Mouse (Mus musculus) neural tube, embryonic 14.5 days (tissue): Measurements from ENCODE around the gene Psen2. TPM values are rescaled to one million over a fixed set of nuclear protein-coding genes. Genes with fewer than 3 reads are reported as not detected.

Experiments
- ATAC-seq: fragments of 200-750 bp; cut with Nextera tagmentation; 2 replicates; pipeline ENCODE4 v1.8.0; 2017; ENCODE audit warnings: low read depth, mild to moderate bottlenecking, moderate TSS enrichment, moderate library complexity
- H3K27ac ChIP-seq: fragments of 300-500 bp; sonication (generic); 2 replicates; pipeline ENCODE4 v1.5.1; 2014; ENCODE audit warnings: low read depth, mild to moderate bottlenecking, control low read depth, low read length, moderate library complexity, mixed read lengths
- H3K27me3 ChIP-seq: fragments of 300-500 bp; sonication (generic); 2 replicates; pipeline ENCODE4 v1.6.1; 2014; ENCODE audit warnings: low read length; ENCODE audit not compliant: control insufficient read depth, insufficient read depth
- H3K36me3 ChIP-seq: fragments of 300-500 bp; sonication (generic); 2 replicates; pipeline ENCODE4 v1.6.1; 2014; ENCODE audit warnings: low read length, mixed read lengths; ENCODE audit not compliant: control insufficient read depth, insufficient read depth
- H3K4me1 ChIP-seq: fragments of 300-500 bp; sonication (generic); 2 replicates; pipeline ENCODE4 v1.6.1; 2014; ENCODE audit warnings: low read length; ENCODE audit not compliant: control insufficient read depth, insufficient read depth
- H3K4me2 ChIP-seq: fragments of 300-500 bp; sonication (generic); 2 replicates; pipeline ENCODE4 v1.6.1; 2014; ENCODE audit warnings: mild to moderate bottlenecking, low read depth, low read length, control low read depth
- H3K4me3 ChIP-seq: fragments of 300-500 bp; sonication (generic); 2 replicates; pipeline ENCODE4 v1.5.1; 2014; ENCODE audit warnings: low read depth, low read length, control low read depth, mixed read lengths
- H3K9ac ChIP-seq: fragments of 300-500 bp; sonication (generic); replicated peaks from 2 replicates; pipeline ENCODE4 v1.6.1; 2014; ENCODE audit warnings: low read depth, mild to moderate bottlenecking, control low read depth, low read length, mixed read lengths
- H3K9me3 ChIP-seq: fragments of 300-500 bp; sonication (generic); 2 replicates; pipeline ENCODE4 v1.6.1; 2016; ENCODE audit warnings: low read length; ENCODE audit not compliant: control insufficient read depth
- WGBS: fragments of 180-500 bp; shearing (Covaris S2); extraction: QIAGEN DNeasy Blood & Tissue Kit; methylation state at CpG from one replicate; pipeline ENCODE4 v1.1.7; 2014; 5-methylcytosine and 5-hydroxymethylcytosine counted together
- polyA plus RNA-seq: library from polyadenylated mRNA; unstranded; fragments of >200 nt; fragmentation: Nextera tagmentation; extraction: Ambion mirVana; gene quantifications from 2 replicates; pipeline ENCODE4 v1.2.1, GENCODE M21; 2014

The Psen2 gene
- polyA plus RNA-seq, 1 experiment from 2014 or later = 16.3 TPM

GRCm38 (mm10) chr1:180300292-180300691 is 37.1 kb upstream of the Psen2 start:
- Histone ChIP-seq H3K9ac (no peak overlapping the region), H3K27ac (no peak overlapping the region), H3K9me3 (no peaks in the 10 kb centered on the region), H3K36me3 (no peaks in the 10 kb centered on the region), H3K27me3 (no peaks in the 10 kb centered on the region), H3K4me1 (no peaks in the 10 kb centered on the region), H3K4me2 (no peak overlapping the region), H3K4me3 (no peak overlapping the region)
- WGBS = 78% methylated on average over 4 of the region's 4 CpGs
- ATAC-seq = no peak

GRCm38 (mm10) chr1:180299697-180300096 is 36.5 kb upstream of the Psen2 start:
- no peak overlapping the region for H3K27ac ChIP-seq
- ATAC-seq = no peak
- H3K36me3 ChIP-seq = no peaks in the 10 kb centered on the region
- H3K4me3 ChIP-seq = no peak overlapping the region
- H3K27me3 ChIP-seq = no peaks in the 10 kb centered on the region
- WGBS = 91% methylated on average over 4 of the region's 4 CpGs
- H3K9me3 ChIP-seq = no peaks in the 10 kb centered on the region
- no peak overlapping the region for H3K9ac ChIP-seq
- H3K4me1 ChIP-seq = no peaks in the 10 kb centered on the region
- no peak overlapping the region for H3K4me2 ChIP-seq

- no peaks in the 10 kb centered on the region for H3K27me3 ChIP-seq
- ATAC-seq = no peak
- no peaks in the 10 kb centered on the region for H3K4me1 ChIP-seq
- no peak overlapping the region for H3K4me3 ChIP-seq
- no peak overlapping the region for H3K27ac ChIP-seq
- 88% methylated on average over 9 of the region's 9 CpGs for WGBS
- no peak overlapping the region for H3K4me2 ChIP-seq
- H3K36me3 ChIP-seq = no peaks in the 10 kb centered on the region
- no peaks in the 10 kb centered on the region for H3K9me3 ChIP-seq
- no peak overlapping the region for H3K9ac ChIP-seq
Measured at GRCm38 (mm10) chr1:180296088-180296487, 32.9 kb upstream of the Psen2 start.

GRCm38 (mm10) chr1:180290358-180290757 is 27.1 kb upstream of the Psen2 start:
- 85% methylated on average over 4 of the region's 4 CpGs for WGBS
- Histone ChIP-seq H3K9ac (no peak overlapping the region), H3K4me2 (no peak overlapping the region), H3K9me3 (no peaks in the 10 kb centered on the region), H3K4me3 (no peak overlapping the region), H3K4me1 (no peaks in the 10 kb centered on the region), H3K36me3 (no peaks in the 10 kb centered on the region), H3K27ac (no peak overlapping the region), H3K27me3 (no peaks in the 10 kb centered on the region)
- ATAC-seq = no peak

GRCm38 (mm10) chr1:180289788-180290187 is 26.6 kb upstream of the Psen2 start:
- no peak overlapping the region for H3K9ac ChIP-seq
- no peaks in the 10 kb centered on the region for H3K27me3 ChIP-seq

GRCm38 (mm10) chr1:180288872-180289468 is 25.7 kb upstream of the Psen2 start:
- no peaks in the 10 kb centered on the region for H3K36me3 ChIP-seq
- peaks cover 3% of the 10 kb centered on the region; the same call in 1 of the 2 replicates for H3K4me1 ChIP-seq
- no peak overlapping the region for H3K27ac ChIP-seq
- ATAC-seq = no peak
- H3K9ac ChIP-seq = no peak overlapping the region
- WGBS = 86% methylated on average over 7 of the region's 7 CpGs
- no peaks in the 10 kb centered on the region for H3K27me3 ChIP-seq
- no peak overlapping the region for H3K4me2 ChIP-seq
- H3K4me3 ChIP-seq = no peak overlapping the region
- no peaks in the 10 kb centered on the region for H3K9me3 ChIP-seq

More at GRCm38 (mm10) chr1:180289788-180290187, 26.6 kb upstream of the Psen2 start:
- no peak for ATAC-seq
- H3K36me3 ChIP-seq = no peaks in the 10 kb centered on the region
- 74% methylated on average over 5 of the region's 5 CpGs for WGBS
- no peak overlapping the region for H3K27ac ChIP-seq
- H3K4me1 ChIP-seq = no peaks in the 10 kb centered on the region
- H3K4me3 ChIP-seq = no peak overlapping the region
- no peak overlapping the region for H3K4me2 ChIP-seq
- H3K9me3 ChIP-seq = no peaks in the 10 kb centered on the region

GRCm38 (mm10) chr1:180288227-180288626 is 25.0 kb upstream of the Psen2 start:
- no peak overlapping the region for H3K4me2 ChIP-seq
- no peak for ATAC-seq
- H3K4me1 ChIP-seq = peaks cover 8% of the 10 kb centered on the region; the same call in 1 of the 2 replicates
- H3K4me3 ChIP-seq = no peak overlapping the region
- WGBS = 75% methylated on average over 7 of the region's 7 CpGs
- no peak overlapping the region for H3K27ac ChIP-seq
- H3K9ac ChIP-seq = no peak overlapping the region
- no peaks in the 10 kb centered on the region for H3K27me3 ChIP-seq
- no peaks in the 10 kb centered on the region for H3K36me3 ChIP-seq
- no peaks in the 10 kb centered on the region for H3K9me3 ChIP-seq

- no peak for ATAC-seq
- WGBS = 66% methylated on average over 15 of the region's 15 CpGs
- H3K27ac ChIP-seq = no peak overlapping the region
- H3K4me2 ChIP-seq = no peak overlapping the region
- no peak overlapping the region for H3K4me3 ChIP-seq
- no peak overlapping the region for H3K9ac ChIP-seq
- H3K36me3 ChIP-seq = no peaks in the 10 kb centered on the region
- H3K4me1 ChIP-seq = peaks cover 8% of the 10 kb centered on the region; the same call in 1 of the 2 replicates
- H3K27me3 ChIP-seq = no peaks in the 10 kb centered on the region
- no peaks in the 10 kb centered on the region for H3K9me3 ChIP-seq
Measured at GRCm38 (mm10) chr1:180286081-180286831, 23.0 kb upstream of the Psen2 start.
